Mouse (Mus musculus) liver, adult 2 months (tissue): ENCODE data around the gene Bin2. TPM values are rescaled to one million over a fixed set of nuclear protein-coding genes. Genes with fewer than 3 reads are reported as not detected.

Source experiments
- DNase-seq: peaks from one replicate; pipeline ENCODE4 v3.0.0-alpha.2; 2011; ENCODE audit warnings: low read depth, low spot score; ENCODE audit errors: extremely low read depth
- H3K27ac ChIP-seq: fragments of 200-500 bp; replicated peaks from 2 replicates; pipeline ENCODE4 v1.5.1; 2012; ENCODE audit warnings: low read depth, mild to moderate bottlenecking, control low read depth, inconsistent platforms, low read length; ENCODE audit not compliant: insufficient read depth
- H3K27me3 ChIP-seq: fragments of 200-500 bp; 2 replicates; pipeline ENCODE4 v1.6.1; 2012; ENCODE audit warnings: mild to moderate bottlenecking, moderate library complexity, low read length, inconsistent platforms; ENCODE audit not compliant: control insufficient read depth, insufficient read depth
- H3K36me3 ChIP-seq: fragments of 200-500 bp; 2 replicates; pipeline ENCODE4 v1.6.1; 2012; ENCODE audit warnings: low read length, inconsistent platforms; ENCODE audit not compliant: control insufficient read depth, insufficient read depth
- H3K4me1 ChIP-seq: fragments of 200-500 bp; 2 replicates; pipeline ENCODE4 v1.6.1; 2011; ENCODE audit warnings: low read length; ENCODE audit not compliant: control insufficient read depth, insufficient read depth
- H3K4me3 ChIP-seq: fragments of 200-500 bp; 2 replicates; pipeline ENCODE4 v1.5.1; 2011; ENCODE audit warnings: low read depth, mild to moderate bottlenecking, control low read depth, low read length, moderate library complexity; ENCODE audit not compliant: insufficient read depth
- H3K79me2 ChIP-seq: fragments of 200-500 bp; 2 replicates; pipeline ENCODE4 v1.6.1; 2012; ENCODE audit warnings: inconsistent platforms, mild to moderate bottlenecking, low read length, moderate library complexity; ENCODE audit not compliant: control insufficient read depth, insufficient read depth
- H3K9ac ChIP-seq: fragments of 200-500 bp; 2 replicates; pipeline ENCODE4 v1.6.1; 2012; ENCODE audit warnings: low read depth, mild to moderate bottlenecking, control low read depth, inconsistent platforms, low read length
- CTCF ChIP-seq: fragments of 200-500 bp; IDR thresholded peaks from 2 replicates; pipeline ENCODE4 v1.5.1; 2011; ENCODE audit warnings: low read depth, low read length, control low read depth
- POLR2A ChIP-seq: fragments of 200-500 bp; IDR thresholded peaks from 2 replicates; pipeline ENCODE4 v1.6.1; 2011; ENCODE audit warnings: low read length, control low read depth; ENCODE audit not compliant: insufficient read depth; ENCODE audit errors: extremely low read depth
- WGBS: fragments of 180-500 bp; shearing (Covaris S2); methylation state at CpG from one replicate; pipeline ENCODE4 v1.1.7; 2018; 5-methylcytosine and 5-hydroxymethylcytosine counted together
- polyA plus RNA-seq: library from polyadenylated mRNA; depleted of rRNA; stranded (reverse); fragments of >200 nt; gene quantifications from 2 replicates; pipeline ENCODE4 v1.2.3, GENCODE M21; 2012
- total RNA-seq: library from RNA; depleted of rRNA; stranded (reverse); fragments of >200 nt; gene quantifications from 2 replicates; pipeline ENCODE4 v1.2.3, GENCODE M21; 2014

Bin2 gene
- total and polyA plus RNA-seq, 2 experiments = 1.0 to 4.0 TPM

DNA sequence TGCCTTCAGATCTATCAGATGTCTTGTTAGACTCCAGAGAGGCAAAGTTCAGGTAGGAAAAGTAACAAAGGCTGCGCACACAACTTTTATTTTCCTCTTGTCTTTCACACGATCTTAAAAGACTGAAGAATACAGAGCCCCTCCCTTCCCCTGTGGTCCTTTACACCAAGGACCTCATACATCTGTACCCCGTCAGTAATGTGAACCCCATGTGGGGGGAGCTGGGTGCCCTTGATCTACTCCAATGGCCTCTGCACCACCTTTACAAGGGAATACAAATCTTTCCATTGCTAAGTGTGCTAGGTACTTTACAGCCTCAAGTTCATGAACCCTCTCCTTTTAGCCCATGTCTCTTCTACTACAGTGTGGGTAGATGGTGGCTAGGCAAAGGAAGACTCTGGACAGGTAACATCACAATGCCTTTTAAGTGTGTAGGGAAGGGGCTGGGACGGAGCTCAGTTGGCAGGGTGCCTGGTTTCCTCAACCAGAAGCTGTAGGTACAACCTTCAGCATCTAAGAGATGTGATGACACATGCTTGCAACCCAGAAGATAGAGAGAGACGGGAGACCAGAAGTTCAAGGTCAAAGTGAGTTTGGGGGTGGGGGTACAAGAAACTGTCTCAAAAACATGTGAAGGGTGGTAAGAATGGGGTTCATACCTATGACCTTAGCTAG lies 1.3 kb downstream of the Bin2 start:
- no peaks in the 10 kb centered on the region for H3K36me3 ChIP-seq
- WGBS = 78% methylated on average over 5 of the region's 5 CpGs
- H3K4me1 ChIP-seq = peaks cover 8% of the 10 kb centered on the region; the same call in 1 of the 2 replicates
- H3K4me3 ChIP-seq = no peak overlapping the region; the same call in 1 of the 2 replicates
- no peak overlapping the region for H3K27ac ChIP-seq
- H3K79me2 ChIP-seq = no peaks in the 10 kb centered on the region
- H3K27me3 ChIP-seq = no peaks in the 10 kb centered on the region
- no peak for TF ChIP-seq POLR2A
- TF ChIP-seq CTCF = no peak
- no peak overlapping the region for H3K9ac ChIP-seq
- no peak for DNase-seq

DNA sequence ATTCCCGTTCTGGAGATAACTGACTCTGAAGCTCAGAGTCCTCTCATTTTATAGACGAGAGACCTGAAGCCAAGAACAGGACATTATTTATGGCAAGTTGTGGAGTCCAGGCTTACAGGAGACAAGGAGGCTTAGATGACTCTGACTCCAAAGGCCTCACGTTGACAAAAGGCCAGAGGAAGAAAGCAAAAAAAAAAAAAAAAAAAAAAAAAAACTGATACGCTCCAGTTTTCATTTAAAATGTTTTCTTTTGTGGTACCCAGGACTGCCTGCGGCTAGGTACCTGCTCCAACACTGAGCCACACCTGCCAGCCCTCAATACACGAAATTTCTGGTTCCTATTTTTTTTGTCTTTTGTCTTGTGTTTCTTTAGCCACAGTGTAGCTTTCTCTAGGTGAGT lies 1.9 kb downstream of the Bin2 start:
- DNase-seq = no peak
- no peak for TF ChIP-seq POLR2A
- no peak for TF ChIP-seq CTCF
- Histone ChIP-seq H3K27ac (peak overlapping the region; percentile 17), H3K36me3 (no peaks in the 10 kb centered on the region), H3K4me1 (peaks cover 8% of the 10 kb centered on the region; the same call in 1 of the 2 replicates), H3K9ac (no peak overlapping the region), H3K79me2 (no peaks in the 10 kb centered on the region), H3K4me3 (no peak overlapping the region), H3K27me3 (no peaks in the 10 kb centered on the region)
- WGBS = 73% methylated on average over 6 of the region's 6 CpGs

DNA sequence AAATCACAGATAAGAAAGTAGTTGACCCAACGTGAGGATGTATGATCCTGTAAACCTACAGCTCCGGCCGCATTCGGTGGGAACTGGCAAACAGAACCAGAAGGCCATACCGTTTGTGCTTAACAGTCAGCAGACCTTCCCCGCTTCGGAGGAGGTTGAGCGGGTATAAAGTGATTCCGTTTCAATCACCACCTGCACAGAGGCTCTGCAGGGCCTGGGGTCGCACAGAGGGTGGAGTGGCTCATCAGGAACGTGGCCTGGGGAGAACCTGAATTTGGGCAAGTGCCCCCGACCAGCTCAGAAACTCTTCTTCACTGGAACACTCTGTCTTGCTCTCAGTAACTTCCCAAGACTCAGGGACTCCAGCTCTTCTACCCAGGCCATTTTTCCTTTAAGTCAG lies 2.5 kb downstream of the Bin2 start:
- H3K27me3 ChIP-seq = no peaks in the 10 kb centered on the region
- H3K4me1 ChIP-seq = peaks cover 8% of the 10 kb centered on the region; the same call in 1 of the 2 replicates
- no peak for DNase-seq
- H3K36me3 ChIP-seq = no peaks in the 10 kb centered on the region
- 64% methylated on average over 12 of the region's 12 CpGs for WGBS
- H3K4me3 ChIP-seq = peak overlapping the region; percentile 1; the same call in 1 of the 2 replicates
- peak overlapping the region; percentile 17 for H3K27ac ChIP-seq
- no peaks in the 10 kb centered on the region for H3K79me2 ChIP-seq
- no peak overlapping the region; the same call in 1 of the 2 replicates for H3K9ac ChIP-seq
- TF ChIP-seq CTCF (no peak), POLR2A (no peak)

DNA sequence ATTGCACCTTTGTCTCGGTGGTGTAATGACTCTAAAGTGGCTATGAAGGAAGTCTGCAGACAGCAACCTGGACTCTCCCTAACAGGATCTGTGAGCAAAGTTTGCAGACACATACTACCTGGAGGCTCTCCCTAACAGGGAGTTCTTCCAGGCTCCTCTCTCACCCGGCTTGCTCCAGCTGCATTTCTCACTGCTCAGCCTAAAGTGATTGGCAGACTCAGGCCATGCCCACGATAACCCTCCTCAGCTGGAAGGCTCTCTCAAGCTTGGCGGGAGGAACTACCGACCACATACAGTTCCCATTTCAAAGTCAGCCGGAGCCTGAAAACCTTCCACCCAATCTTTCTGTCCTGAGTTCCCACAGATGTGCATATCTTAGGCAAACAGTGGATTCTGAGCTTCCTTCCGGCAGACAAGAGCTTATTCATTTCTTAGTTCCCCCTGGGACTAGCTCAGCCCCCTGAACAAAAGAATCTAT lies 3.1 kb downstream of the Bin2 start:
- WGBS = 44% methylated on average over 7 of the region's 7 CpGs
- Histone ChIP-seq H3K4me3 (no peak overlapping the region), H3K4me1 (peaks cover 8% of the 10 kb centered on the region; the same call in 1 of the 2 replicates), H3K79me2 (no peaks in the 10 kb centered on the region), H3K36me3 (no peaks in the 10 kb centered on the region), H3K27me3 (no peaks in the 10 kb centered on the region), H3K9ac (no peak overlapping the region), H3K27ac (peak overlapping the region; percentile 33; the same call in 1 of the 2 replicates)
- no peak for TF ChIP-seq POLR2A
- no peak for TF ChIP-seq CTCF
- DNase-seq = no peak

DNA sequence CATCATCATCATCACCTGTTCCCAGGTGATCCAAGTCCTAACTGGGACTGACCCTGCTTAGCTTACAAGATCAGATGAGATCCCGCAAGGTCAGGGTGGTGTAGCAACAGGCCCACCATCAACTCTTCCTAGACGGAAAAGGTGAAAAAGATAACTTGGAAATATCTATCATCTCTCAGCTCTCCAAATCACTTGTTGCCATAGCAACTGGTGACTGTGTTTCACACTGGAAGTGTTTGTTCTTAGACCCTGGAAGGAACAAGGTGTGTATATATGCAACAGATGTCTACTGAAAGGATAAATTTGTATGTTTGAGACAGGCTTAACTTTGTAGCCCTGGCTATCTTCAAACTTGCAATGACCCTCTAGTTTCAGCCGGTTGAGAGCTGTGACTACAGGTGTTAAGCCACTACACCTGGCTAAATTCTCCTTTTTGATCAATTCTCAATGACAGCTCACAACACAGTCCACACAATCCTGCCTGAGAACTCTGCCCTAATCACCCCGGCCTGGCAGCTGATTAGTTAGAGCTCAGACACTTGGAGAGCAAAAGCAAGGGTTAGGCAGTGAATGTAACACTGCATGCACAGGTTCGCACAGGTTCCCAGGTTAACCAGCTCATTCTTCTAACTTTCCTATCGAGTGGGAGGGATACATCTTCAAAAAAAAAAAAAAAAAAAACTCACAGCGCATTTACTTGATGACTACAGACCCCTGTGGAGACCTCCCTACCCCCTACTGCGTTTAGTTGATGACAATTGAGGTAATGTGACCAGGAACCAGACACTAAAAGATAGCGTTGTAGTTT lies 3.7 kb downstream of the Bin2 start:
- Histone ChIP-seq H3K4me3 (no peak overlapping the region), H3K36me3 (no peaks in the 10 kb centered on the region), H3K4me1 (peaks cover 10% of the 10 kb centered on the region), H3K27me3 (no peaks in the 10 kb centered on the region), H3K9ac (no peak overlapping the region), H3K79me2 (no peaks in the 10 kb centered on the region), H3K27ac (peak overlapping the region; percentile 33; the same call in 1 of the 2 replicates)
- DNase-seq = no peak
- 58% methylated on average over 9 of the region's 9 CpGs for WGBS
- TF ChIP-seq CTCF = no peak
- TF ChIP-seq POLR2A = no peak
